Mouse (Mus musculus) heart, postnatal 25 days (tissue): ENCODE data around the gene Optn. TPM values are rescaled to one million over a fixed set of nuclear protein-coding genes. Genes with fewer than 3 reads are reported as not detected.

Source experiments
- DNase-seq: peaks from one replicate; pipeline ENCODE4 v3.0.0; 2022; ENCODE audit warnings: low spot score
- intact Hi-C: fragments of 180-260 bp; cut with DNase I; formaldehyde crosslinking; loops from one replicate; pipeline ENCODE4 v1.15.1; 2025
- total RNA-seq, 2 experiments: library from RNA; stranded (reverse); gene quantifications; 2 replicates each; pipeline ENCODE4 v1.2.3; 2021

Optn gene
- total RNA-seq, 2 experiments from 2014 or later, result 52.6 to 63.8 TPM

DNA sequence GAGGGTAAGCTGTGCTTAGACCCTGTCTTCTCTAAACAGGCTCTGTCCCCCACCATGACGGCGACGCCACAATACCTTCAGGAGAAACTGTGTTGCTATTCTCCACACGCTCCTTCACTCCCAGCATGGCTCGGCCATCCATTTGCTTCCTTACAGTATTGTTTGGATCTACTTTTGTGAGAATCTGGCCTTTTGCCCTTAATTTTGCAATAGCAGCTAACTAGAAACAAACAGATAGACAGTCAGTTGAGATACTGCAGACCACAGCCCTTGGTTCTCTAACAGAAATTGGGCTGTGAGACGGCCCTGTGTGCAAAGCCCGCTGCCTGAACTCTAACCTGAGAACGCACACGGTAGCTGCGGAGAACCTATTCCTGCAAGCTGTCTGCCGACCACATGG, 68.2 kb downstream of the Optn start:
- DNase-seq, result no peak
- intact Hi-C loops, result no loop called here

DNA sequence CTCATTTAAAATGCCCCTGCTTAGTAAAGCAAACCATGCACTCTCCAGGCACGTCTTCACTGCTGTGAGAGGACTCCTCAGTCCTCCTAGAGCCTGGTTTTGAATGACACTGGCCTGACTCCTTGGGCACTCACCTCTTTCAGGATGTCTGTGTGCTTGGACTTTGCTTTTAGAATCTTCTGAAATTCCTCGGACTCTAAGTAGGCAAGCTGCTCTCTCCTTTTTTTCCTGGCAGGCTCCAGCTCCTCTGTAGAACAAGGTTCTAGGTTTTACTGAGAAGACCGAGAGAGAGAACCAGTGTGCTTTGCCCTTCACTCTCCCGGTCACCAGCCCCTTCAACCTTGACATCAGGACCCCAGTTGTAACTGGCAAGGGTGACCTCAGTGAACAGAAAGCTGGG, 69.4 kb downstream of the Optn start:
- intact Hi-C loops, result no loop called here

DNA sequence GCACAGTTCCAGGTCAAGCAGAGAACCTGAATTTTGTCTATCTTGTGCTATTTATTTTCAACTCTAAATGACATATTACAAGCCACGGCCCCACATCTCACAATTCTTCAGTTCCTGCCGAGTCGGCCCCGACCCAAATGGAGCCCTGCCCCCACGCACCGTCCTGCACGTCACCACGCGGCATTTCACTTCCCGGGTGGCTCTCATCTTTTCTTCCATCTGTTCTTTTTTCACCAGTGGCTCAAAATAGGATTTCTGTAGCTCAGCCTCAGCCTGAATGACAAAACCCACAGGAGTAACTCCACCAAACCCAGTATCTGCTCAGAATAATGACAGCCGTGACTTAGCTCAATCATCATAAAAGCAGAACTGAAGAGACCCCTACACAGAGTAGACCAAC, 70.3 kb downstream of the Optn start:
- no peak for DNase-seq
- intact Hi-C loops, result no loop called here

More for the DNA sequence above, 69.4 kb downstream of the Optn start:
- no peak for DNase-seq

DNA sequence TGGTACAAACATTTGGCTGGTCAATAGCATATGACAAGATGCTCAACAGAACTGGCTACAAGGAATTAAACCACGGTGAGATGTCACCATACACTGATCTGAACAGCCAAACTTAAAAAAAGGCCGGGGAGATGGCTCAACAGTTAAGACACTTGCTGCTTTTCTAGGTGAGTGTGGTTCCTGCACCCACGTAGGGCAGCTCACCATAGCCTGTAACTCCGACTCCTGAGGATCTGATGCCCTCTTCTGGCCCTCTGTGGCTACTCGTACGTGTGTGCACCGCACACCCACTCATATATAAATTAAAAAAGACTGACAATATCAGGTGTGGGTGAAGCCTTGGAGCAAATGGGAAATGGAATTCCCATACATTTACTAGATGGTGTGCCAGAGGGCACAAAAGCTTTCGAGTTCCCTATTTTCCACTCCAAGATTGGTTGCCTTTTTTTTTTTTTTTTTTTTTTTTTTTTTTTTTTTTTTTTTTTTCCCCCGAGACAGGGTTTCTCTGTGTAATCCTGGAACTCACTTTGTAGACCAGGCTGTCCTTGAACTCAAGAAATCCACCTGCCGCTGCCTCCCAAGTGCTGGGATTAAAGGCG, 74.9 kb downstream of the Optn start:
- intact Hi-C loops, result no loop called here

DNA sequence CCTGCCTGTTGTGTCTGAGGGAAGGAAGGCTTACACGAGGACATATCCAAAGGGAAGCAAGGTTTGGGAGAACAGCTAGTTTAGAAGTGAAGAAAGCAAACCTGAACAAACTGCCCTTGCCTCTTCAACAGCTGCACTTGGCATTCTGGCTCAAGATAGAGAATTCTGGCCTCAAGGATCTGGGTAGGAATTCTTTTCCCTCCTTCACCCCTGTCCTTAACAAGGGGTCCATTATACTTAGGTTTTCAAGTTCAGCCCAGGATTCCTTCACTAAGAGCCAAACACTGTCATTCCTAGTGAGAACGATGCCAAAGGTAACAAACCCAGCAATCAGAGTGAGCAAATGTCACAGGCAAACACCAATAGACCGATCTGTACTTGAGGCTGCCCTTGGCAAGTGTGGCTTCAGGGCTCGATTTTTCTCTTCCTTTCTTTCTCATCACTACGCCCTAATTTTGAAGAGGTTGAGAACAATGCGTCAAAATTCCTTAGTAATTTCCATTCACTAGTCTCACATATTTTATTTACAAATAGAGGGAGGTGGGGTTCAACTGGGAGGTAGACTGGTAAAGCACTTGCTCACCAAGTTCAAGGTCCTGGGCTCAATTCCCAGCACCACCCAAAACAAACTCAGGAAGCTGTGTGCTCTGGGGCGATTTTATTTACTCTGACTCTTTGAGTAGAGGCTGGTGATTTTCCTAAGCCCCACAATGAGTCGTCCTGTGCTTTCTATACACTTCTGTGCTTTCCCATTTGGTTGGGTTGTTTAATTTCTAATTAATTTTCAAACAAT, 76.3 kb downstream of the Optn start:
- DNase-seq, result no peak

More for the DNA sequence above, 74.9 kb downstream of the Optn start:
- DNase-seq, result no peak

DNA sequence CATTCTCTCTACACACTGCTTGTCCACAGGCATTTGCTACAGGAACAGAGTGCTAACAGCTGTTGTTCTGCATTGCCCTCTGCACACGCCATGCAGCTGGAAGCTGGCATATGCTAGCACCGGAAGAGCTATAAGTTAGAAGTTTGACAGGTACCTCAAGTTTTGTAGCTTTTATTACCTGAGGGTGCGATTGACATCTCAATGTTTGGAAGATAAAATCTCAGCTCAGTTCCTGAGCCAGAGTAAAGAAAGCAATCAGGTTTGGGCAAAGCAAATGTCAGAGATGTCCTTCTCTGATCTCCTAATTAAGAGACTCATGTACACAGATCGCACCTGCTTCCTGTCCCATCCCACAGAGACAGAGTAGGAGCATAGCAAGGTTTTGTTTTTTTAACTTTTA, 77.1 kb downstream of the Optn start:
- intact Hi-C loops, result no loop called here
- DNase-seq, result no peak

More for the DNA sequence above, 76.3 kb downstream of the Optn start:
- intact Hi-C loops, result no loop called here

DNA sequence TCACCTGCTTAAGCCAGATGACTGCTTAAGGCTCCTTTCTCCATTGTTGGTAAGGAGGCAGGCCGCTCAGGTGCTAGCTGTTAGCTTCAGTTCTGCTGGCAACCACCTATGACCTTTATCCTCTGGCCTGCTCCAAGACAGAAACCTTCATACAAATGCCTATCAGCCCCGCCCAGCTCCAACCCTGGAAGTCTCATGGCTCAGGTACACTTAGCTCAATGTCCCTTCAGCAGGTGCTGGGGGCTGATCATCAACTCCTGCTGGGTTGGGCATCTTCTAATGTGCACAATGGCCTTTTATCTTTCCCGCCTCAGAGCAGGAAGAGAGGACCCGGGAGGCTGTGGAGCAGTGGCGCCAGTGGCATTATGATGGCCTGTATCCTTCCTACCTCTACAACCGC, 78.9 kb downstream of the Optn start:
- intact Hi-C loops, result no loop called here
- DNase-seq, result no peak

DNA sequence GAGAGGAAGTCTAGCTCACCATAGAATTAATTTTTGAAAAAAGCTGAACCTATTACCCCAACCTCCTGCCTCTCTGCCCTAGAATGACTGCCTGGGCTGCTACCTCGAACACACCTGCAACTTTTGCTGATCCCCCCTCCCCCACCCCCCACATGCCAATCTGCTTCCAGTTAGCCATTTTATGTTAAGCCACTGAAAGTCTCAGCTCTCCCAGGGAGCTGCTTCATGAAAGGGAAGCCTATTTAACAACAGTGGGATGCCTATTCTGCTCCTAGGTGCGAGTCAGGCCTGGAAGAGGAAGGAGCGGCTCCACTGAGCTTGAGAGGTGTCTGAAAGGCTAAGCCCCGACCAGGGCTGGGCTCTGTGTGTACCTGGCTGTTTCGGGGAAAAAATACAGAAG, 79.9 kb downstream of the Optn start:
- intact Hi-C loops, result no loop called here

DNA sequence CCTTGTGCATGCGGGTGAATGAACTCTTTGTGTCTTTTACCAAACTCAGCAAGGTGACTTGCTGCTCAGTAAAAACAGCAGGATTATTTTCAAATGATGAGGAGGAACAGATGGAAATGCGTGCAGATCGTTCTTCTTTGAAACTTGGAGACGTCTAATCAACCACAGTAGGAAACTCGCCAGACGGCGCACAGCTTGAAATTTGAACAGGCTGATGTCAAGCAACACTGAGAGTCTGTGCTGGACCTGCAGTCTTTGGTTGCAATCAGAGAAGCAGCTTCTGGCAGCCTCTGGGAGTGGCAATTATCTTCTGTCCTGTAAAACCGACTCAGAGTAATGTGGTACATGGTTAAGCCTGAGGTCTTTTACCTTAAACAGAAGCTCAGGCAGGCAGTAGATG, 85.8 kb downstream of the Optn start:
- DNase-seq, result no peak
- intact Hi-C loops, result no loop called here

More for the DNA sequence above, 79.9 kb downstream of the Optn start:
- no peak for DNase-seq

DNA sequence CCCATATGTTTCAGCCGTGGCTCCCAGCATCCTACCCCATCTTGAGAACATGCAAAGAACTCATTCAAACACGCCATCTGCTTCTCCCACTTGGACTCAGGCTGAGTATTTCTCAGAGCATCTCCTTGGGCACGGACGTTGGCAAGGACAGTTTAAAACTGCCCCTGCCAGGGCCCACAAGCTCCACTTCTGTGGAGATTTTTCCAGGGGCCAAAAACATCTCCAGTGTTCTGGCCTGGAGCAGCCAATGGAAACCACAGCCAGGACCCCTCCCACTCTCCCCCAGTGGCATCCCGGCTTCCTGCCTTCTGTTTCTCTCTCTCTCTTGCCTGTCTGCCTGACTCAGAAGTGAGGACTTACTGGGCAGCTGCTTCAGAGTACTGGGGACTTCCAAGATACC, 88.0 kb downstream of the Optn start, which contains the start of gene Ucma:
Gene Ucma (plus strand): TSS at position 316 of the 400 bp plus-strand sequence.
- intact Hi-C loops, result no loop called here

More for the DNA sequence above, 88.0 kb downstream of the Optn start, which contains the start of gene Ucma:
- no peak for DNase-seq

Other genes with a start within 250 kb of the Optn start
- 10 to 100 TPM; 14.0 to 16.8 TPM for gene Sephs1, start 182.5 kb downstream of the Optn start, total RNA-seq
- 100 to 1,000 TPM; 713 to 718 TPM for gene Phyh, start 145.0 kb downstream of the Optn start, total RNA-seq
- under 1 TPM; 0.70 to 0.78 TPM for gene Ucma, start 87.9 kb downstream of the Optn start, total RNA-seq
- gene Mcm10, start 51.3 kb downstream of the Optn start, total RNA-seq, result under 1 TPM; 0.57 to 0.59 TPM
- 1 to 10 TPM; 2.9 to 4.5 TPM for gene Ccdc3, start 73.7 kb upstream of the Optn start, total RNA-seq